Mouse (Mus musculus) erythroblast, adult 5-6 weeks (primary cell): ENCODE results near the gene Tcp11. TPM values are rescaled to one million over a fixed set of nuclear protein-coding genes. Genes with fewer than 3 reads are reported as not detected.

ENCODE experiments used
- ATAC-seq: replicated peaks from 2 replicates; pipeline ENCODE4 v1.8.0; 2016; ENCODE audit warnings: moderate number of reproducible peaks, mild to moderate bottlenecking, moderate TSS enrichment, inconsistent platforms; ENCODE audit not compliant: poor library complexity, low FRiP score, severe bottlenecking
- total RNA-seq, 2 experiments: library from RNA; stranded (forward) in 1 of 2; stranded (reverse) in 1 of 2; fragments of 150-400 nt in 1 of 2; fragments of 200-764, 138-1000 nt in 1 of 2; gene quantifications; 2 replicates each; pipeline versions ENCODE4 v1.2.3 to v1.2.4; 2015 to 2017; ENCODE audit warnings: low replicate concordance in 2 of 2

The Tcp11 gene
- total RNA-seq, 2 experiments from 2014 or later = not detected

DNA sequence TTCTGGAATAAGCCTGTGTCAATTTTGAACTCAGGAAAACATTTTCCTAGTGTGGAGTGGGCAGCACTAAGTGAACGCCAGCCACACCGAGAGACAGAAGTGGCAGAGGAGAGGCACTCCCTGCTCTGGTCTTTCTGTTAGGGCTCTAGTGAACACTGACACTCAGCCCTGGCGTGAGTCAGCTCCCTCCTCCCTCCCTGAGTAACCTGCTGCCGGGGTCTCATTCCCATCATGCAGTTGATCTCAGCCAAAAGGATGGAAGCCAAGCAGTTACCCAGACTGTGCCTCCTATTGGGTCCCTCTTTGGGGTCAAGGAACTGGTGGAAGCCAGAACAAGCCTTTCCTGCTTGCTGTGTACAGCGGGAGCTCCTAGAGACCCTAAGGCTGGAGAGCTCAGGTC lies 32.9 kb downstream of the Tcp11 start:
- no peak for ATAC-seq

DNA sequence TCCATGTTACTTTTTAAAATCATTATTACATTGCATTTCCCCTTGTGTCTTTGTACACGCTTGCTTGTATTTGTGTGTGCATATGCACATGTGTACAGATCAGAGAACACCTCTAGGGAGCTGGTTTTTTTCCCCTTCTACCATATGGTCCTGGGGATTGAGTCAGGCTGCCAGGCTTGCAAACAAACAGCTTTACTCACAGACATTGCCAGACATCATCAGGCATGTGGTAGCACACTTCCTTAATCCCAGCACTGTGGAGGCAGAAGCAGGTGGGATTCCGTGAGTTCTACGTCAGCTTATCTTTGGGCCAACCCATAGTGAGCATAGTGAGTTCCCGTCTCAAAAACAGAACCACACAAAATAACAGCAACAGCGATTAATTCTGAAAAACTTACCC lies 33.4 kb downstream of the Tcp11 start:
- no peak for ATAC-seq

DNA sequence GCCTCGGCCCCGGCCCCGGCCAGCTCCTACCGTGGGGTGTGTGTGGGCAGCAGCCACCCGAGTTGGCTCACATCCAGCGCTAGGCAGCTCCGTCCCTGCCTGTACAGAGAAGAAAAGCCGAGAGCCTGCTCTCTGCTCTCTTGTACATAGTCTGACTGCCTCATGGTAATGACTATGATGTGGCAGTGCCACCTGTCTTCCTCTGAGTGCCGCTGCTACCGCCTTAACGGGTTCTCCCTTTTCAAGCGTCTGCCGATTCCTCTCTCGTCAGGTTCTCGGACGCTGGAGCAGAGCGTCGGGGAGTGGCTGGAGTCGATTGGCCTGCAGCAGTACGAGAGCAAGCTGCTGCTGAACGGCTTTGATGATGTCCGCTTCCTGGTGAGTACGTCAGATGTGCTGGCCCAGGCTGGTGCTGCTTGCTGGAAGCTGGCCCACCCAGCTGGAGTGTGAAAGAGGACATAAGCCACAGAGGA lies 38.1 kb downstream of the Tcp11 start:
- ATAC-seq = no peak

DNA sequence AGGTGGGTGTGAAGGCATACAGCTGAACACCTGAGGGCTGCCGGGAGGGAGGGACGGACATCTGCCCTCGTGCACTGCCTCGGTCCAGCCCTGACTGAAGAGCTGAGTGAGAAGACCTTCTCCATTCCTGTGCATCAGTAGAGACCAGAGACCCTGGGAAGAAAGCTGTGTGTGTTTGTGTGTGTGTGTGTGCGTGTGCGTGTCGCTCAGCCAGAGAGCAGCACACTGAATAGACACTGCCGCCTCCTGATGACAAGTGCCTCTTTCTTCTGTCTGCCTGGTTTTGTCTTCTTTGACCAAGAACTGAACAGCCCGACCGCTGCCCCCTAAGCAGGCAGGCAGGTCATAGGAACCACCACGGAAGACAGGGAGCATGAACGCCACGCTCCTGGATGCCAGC lies 39.1 kb downstream of the Tcp11 start:
- ATAC-seq = no peak

DNA sequence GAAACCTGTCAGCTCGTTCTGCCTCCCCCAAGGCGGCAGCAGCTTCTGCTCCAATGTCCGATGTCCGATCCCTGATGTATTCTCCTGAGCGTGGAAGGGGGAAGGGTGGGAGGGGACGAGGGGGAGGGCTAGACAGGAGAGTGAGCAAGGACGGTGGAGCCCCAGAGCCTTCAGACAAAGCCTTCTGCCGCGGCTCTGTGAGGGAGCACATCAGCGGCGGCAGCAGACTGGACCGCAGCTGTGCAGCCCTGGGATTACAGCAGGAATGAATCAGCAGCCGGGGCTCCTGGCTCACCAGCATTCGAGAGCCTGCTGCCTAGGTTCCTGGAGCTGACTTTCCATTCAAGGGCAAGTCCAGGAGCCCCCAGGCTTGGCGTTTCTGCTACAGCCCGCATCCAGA lies 39.8 kb downstream of the Tcp11 start:
- no peak for ATAC-seq

DNA sequence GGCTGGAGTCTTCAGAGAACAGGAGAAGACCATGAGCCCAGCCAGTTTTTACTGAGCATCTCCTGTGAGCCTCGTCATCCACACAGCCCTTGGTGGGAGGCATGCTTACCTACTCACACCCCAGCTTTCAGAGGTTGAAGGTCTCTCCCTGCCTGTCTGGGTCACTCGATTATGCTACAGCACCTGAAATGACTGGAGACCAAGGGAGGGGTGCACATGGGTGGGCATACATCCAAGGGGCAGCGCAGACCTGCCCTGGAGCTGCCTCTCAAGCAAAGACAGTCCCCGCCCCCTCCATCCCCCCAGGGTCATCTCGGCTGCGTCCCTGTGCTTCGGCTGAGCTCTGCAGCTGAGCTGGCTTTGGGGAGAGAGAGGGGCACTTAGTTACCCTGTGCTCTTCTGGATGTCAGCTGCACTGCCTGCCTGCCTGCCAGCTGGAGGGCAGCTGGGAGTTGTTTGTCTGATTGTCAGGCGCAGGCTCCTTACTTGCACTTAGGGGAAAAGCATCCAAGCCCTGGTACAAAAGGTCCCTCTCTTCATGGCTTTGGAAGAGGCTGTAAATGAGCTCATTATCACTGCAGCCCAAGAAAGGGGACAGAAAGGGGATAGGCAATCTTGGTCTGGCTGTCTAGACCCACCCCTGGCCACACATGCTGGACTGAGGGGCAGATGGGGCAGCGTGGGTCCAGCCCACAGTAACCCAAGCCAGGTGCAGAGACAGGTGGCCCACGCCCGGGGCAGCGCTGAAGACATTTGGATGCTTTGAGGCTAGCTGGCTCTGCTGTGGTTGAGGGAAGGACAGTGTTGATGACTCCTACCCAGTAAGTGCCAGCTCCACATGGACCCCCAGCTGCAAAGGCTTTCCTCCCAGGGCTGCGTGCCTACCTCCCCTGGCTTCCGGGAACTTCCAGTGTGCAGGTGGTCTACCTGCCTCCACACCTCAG lies 43.4 kb downstream of the Tcp11 start:
- no peak for ATAC-seq

DNA sequence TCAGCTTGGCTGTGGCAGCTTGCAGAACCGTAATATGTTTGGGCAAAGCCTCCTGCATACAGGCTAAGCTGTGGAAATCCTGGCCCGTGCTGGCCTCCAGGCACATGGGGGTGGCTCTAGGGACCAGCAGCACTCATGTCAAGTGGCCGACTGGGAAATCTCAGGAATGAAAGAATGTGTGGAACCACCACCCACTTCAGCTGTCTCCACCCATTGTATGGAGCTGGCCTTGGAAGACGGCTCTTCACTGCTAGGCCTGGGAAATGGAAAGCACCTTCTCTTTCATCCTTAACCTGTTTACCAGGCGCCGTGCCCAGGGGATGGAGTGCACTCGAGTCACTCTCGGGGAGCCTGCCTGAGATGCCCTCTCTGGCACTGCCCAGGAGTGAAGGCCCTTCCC lies 45.5 kb downstream of the Tcp11 start:
- no peak for ATAC-seq

DNA sequence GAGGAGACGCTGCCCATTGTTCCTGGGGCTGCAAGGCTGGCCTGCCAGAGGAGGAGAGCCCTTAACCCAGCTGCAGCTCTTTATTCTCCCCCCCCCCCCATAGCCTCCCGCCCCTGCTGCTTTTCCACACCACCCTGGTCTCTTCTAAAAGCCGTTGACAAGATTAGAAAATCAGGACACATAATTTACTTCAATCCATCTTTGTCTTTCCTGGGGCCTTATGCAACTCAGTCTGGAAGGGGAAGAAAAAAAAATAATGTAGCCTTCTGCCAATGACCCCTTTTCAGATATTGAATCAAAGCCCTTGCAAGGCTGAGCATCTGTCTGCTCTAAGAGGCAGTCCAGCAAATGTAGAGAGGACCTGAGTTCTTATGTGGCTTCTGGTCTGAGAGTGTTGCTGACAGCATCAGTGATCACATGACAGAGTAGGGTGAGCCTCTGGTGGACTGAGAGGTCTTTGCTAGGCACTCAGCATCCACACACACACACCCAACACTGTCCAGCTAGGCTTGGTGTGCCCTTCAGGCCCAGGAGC lies 47.3 kb downstream of the Tcp11 start:
- no peak for ATAC-seq

DNA sequence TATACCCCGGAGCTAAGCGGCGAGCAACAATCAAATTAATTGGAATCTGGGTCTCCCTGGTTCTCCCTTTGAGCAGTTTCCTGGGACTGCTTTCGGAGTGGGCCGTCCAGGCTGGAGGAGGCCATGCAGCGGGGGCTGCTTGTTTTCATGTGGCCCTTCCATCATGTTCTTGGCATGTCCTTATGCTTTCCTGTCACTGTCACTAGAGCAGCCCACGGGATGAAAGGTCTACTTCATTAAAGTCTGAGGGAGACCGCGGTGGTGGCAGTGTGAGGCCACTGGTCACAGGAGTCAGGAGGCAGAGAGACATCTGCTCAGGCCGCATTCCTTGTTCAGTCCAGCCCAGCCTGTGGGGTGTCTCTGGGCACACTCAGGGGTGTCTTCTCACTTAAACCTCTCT lies 48.2 kb downstream of the Tcp11 start:
- ATAC-seq = no peak

DNA sequence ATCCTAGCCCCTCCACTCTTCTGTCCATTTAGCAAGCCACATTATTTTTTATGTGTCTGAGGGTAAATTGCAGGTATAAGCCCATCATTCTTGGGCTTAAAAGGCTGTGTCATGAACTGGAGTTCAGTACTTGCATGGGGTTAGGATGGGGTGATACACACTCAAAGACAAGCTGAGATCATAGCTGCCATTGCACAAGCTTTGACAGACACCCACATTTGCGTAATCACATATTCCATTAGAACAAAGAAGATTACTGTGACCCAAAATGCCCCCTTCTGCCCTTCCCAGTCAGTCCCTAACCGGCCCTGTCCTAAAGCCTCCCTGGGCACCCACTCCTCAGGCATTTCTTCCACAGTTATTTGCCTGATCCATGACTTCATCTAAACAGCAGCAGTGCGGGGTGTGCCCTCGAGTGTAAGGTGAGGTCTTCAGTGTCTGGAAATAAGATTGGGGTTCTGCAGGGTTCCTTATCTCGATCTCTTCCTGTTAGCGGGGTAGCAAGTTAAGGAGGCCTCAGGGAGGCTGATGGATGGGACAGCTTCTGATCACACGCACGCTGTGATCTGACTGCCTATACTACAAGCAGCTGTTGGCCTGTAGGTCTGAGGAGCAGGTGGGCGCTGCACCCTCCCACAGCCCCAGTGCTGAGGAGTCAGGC lies 49.0 kb downstream of the Tcp11 start:
- no peak for ATAC-seq

DNA sequence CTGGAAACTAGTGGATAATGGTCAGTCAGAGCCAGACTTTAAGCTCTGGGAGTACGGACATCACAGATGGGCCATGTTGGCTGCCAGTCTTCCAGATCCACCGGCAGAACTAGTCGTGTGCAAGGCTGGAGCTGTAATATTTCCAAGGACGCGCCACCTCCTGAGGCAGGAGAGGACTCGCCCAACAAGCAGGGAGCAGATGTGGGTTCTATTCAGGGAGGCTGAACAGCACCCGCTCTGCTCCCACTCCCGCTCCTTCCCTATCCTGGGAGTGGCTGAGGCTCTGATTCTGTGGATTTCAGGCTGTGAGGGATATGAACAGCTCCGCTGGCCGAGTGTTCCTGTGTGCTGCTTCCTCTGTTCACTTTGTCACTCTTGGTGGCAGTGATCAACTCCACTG lies 50.0 kb downstream of the Tcp11 start:
- ATAC-seq = no peak

DNA sequence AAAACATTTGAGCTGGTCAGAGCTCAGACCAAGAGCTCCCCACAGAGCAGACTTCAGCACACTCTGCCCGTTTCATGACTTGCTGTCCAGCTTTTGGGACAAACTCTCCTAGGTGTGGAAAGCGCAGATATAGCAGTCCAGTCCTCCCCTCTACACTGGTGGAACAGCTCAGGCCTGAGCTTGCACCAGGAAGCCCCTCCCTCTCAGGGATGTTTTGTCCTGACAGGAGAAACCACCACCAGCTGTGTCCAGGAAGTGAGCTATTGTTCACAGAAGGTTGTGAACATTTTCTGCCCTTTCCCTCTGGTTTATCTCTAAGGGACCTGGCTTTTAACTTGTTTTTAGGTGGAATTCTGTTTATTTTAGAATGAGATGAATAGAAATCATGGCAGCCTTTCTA lies 51.1 kb downstream of the Tcp11 start:
- no peak for ATAC-seq

DNA sequence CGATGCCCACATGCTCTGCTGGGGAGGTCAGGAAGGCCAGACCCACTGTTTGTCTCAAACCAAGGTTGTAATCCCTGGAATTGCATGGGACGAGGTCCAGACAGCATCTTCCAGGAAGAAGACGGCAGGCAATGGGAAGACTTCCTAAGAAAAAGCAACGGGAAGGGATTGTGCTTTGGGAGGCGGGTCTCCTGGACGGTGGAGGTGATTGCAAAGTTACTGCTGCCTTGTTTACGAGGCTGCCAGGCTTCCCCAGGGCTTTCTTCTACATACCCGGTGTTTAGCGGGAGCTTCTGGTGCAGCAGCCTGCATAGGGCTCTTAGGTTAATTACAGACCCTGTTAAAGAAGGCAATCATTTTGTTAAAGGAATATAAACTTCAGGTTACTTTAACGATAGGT lies 52.2 kb downstream of the Tcp11 start:
- ATAC-seq = no peak

DNA sequence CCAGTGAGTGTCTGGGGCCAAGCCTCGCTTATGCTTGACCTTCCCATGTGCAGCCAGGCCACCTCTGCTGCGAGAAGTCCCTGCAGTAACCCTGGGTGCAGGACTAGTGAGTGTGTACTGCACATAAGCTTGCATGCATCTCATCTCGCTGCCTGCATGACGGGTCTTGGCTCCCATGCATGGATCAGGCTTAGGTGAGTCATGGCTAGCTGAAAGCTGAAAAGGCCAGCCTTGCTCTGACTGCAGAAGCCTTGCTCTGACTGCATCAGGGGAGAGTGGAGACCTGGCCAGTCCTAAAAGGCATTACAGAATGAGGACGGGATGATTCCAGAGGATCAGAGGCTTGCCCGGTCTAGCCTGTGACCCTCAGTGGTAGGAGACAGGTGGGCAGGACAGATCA lies 53.2 kb downstream of the Tcp11 start:
- no peak for ATAC-seq

DNA sequence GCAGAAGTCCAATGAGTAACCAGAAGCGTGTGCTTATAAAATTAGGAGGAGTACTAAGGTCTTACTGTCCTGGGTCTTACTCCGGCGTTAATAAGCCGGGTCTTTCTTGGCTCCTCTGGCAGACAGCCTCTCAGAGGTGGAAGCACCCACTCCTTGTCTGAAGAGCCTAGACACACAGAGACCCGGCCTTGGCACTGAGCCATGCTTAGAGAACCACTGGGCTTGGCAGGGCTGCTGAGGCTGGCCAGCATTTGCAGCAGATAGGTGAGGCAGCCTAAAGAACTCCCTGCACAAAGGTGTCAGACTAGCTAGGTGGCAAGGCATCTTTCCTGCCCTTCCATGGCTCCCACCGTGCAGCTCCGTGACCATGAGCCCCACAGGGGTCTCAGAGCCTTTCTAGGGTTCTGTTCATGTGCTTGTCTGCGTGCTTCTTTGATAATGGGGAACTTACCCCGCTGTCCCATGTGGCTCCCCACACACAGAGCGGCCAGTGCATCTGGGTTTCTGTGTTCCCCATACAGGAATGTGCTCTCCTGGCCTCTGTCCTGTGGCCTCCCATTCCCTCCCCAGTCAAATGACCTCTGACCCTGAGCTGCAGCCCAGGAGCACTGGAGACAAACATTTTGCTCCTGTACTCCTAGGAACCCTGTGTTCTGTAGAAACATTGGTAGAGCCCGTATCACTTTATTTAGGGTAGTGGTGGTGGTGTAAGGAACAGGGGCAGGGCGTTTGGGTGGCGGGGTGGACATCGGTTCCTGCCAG lies 54.1 kb downstream of the Tcp11 start:
- ATAC-seq = no peak

DNA sequence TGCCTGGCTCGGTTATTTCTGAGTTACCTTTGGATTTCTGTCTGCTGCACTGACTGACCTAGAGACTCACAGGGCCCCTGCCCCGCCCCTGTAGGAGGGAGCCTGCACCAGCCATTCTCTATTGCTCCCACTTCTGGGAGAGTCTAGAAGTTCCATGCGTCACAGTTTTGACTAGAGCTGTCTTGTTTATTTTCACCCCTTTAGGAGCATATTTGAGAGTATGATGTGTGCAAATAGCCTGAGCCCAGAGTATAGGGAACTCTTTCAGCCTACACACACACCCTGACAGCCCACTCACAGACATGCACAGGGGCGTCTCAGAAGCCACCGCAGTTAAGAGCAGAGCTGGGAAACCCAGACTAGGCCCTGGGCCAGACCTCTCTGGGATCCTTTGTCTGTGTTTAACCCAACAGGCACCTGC lies 54.9 kb downstream of the Tcp11 start:
- ATAC-seq = no peak

DNA sequence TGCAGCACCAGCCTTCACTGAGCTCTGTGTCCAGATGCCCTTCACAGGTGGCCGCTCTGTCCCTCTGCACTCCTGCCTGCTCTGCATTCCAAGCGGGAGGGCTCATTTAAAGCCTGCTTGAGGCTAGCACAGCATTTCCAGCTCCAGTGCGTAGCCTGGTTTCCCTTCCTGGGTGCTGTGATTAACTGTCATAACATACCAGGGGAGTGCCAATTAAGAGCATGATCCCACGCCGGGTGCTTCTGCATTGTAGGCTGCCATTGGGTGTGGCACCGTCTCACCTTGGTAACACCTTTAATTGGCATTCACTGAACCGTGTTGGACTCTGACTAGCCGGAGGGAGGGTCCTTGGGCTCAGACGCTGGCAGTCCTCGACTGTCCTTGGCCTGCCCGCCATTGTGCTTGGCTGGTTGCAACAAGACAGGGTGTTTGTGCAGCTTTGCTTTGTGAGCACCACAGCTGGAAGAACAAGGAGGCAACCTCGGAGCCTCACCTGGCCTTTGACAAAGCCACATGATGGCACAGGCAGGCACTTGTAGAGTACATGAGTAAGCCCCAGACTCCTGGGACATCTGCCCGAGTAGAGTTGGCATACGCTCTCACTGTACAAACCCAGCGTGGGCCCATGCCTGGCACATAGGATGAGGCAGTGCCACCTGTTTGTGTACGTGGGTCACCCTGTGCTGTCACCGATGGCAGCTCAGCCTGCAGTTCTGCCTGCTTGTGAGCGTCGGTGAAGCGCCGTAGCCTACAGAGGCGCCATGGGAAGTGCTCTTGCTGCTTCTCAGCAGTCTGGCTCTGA lies 57.4 kb downstream of the Tcp11 start:
- no peak for ATAC-seq

DNA sequence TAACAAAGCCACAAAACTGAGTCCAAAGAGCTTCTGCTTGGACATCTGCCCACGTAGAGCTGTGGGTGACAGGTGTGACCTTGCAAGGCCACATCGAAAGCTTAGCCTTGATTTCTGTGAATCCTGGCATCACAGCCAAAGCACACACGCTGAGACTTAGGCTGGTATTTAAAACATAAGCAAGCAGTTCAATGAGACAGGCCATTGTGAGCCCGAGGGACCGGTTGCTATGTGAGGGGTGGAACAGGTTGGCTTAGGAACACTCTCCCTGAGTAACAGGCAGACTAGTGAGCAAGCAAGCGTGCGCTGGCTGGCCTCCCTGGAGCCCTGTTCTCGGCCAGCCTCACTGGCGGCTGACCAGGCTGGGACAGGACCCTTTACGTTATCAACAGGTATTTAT lies 58.5 kb downstream of the Tcp11 start:
- no peak for ATAC-seq
